Mouse (Mus musculus): Measurements from ENCODE around the gene 4933424G06Rik. TPM values are rescaled to one million over a fixed set of nuclear protein-coding genes. Genes with fewer than 3 reads are reported as not detected.
A peak's percentile ranks its signal among the peaks of the same experiment; 100 is the strongest.
"Not testable (repeated sequence)": the region's sequence is repeated elsewhere in the genome, so short reads cannot be mapped to it uniquely, and the experiment has no call there.

Gene 4933424G06Rik
- 0.13 TPM in 1 of 2 replicates, not detected in the other for polyA plus RNA-seq (2015; fragmentation: Nextera tagmentation; extraction: Ambion mirVana)

DNA sequence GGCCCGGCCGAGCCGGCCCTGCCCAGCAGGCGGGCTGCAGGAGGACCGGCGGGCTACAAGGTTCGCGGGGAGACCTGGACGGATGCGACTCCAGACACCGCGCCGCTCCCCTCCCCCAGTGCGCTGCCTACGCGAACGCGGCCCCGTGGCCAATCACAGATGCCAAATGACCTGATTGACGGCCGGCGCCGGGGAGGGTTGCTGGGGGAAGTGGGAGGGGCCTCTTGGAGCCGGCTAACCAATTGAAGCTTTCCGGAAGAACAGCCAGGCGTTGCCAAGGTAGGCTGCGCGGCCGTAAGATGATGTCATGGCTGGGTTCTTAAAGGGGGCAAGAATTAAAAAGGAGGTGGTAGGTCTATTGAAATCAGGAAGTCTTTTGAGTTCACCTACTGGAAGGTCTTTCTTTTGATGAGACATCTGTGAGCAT is at the start of gene 4933424G06Rik:
Gene 4933424G06Rik, plus strand, starts transcription at position 296 of the 427 bp plus-strand sequence.
- H3K4me1 ChIP-seq: peaks cover 28% of the 10 kb centered on the region
- H3K27ac ChIP-seq (replicated peaks): peak within 1 kb of the TSS; percentile 93
- peak within 1 kb of the TSS; percentile 97 for H3K4me3 ChIP-seq
- peaks cover 28% of the 10 kb centered on the region for H3K36me3 ChIP-seq
- H3K9me3 ChIP-seq: no peaks in the 10 kb centered on the region
- under 1% methylated on average over 29 of the region's 29 CpGs for WGBS
- peak within 1 kb of the TSS; percentile 94 for H3K9ac ChIP-seq
- H3K4me2 ChIP-seq: peak within 1 kb of the TSS; percentile 81
- H3K27me3 ChIP-seq (replicated peaks): no peaks in the 10 kb centered on the region
- ATAC-seq (ENCODE audit: extremely low read depth, insufficient number of reproducible peaks, low FRiP score, low TSS enrichment): peak; percentile 96

DNA sequence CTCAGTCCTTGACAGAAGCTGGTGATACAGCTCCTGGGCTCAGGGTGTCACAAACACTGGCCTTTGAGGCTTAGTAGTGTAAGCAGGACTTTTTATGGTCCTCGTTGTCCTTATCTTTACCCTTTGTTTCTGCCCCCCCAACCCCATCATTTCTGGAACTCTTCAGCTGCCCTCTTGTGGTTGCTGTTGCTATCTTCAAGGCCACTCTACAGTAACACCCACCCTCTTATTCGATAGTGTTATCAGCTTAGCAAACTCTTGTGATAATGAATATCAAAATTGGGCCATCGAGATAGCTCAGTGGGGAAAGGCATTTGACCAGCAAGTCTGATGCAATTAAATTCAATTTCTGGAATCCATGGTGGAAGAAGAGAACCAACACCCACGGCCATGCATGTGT is 45.5 kb upstream of the 4933424G06Rik start:
- Histone ChIP-seq H3K36me3 (no peaks in the 10 kb centered on the region), H3K9me3 (no peaks in the 10 kb centered on the region), H3K4me3 (no peak overlapping the region), H3K4me2 (no peak overlapping the region), H3K4me1 (peaks cover 6% of the 10 kb centered on the region), H3K27ac (replicated peaks) (no peak overlapping the region), H3K27me3 (replicated peaks) (no peaks in the 10 kb centered on the region), H3K9ac (no peak overlapping the region)
- 49% methylated on average over 4 of the region's 4 CpGs for WGBS
- no peak for ATAC-seq (ENCODE audit: extremely low read depth, insufficient number of reproducible peaks, low FRiP score, low TSS enrichment)

DNA sequence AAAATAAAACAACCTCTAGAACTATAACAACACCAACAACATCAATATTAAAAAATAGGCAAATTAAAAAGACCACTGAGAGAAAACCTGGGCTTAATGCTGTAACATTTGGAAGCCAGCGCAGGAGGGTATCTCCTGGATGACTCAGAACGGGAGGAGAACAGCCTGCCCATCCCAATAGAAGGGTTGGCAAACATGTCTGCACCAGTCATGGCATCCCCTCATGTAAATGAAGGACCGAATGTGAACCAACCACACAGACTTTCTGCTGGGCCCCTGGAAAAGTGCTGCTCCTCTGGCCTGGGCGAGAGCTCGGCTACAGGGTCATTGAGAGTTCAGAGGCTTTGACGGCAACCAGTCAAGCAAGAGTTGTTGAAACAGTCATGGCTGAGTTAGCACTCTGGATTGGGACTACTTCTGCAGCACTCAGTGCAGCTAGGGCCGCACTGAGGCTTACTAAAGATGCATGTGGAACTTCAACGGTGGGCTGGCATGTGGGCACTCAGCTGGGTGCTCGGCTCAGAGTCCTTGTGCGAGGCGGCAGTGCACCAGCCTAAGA is 44.7 kb upstream of the 4933424G06Rik start:
- H3K27ac ChIP-seq (replicated peaks): no peak overlapping the region
- H3K27me3 ChIP-seq (replicated peaks): no peaks in the 10 kb centered on the region
- no peaks in the 10 kb centered on the region for H3K36me3 ChIP-seq
- no peak overlapping the region for H3K4me2 ChIP-seq
- H3K9ac ChIP-seq: no peak overlapping the region
- no peaks in the 10 kb centered on the region for H3K9me3 ChIP-seq
- peaks cover 9% of the 10 kb centered on the region for H3K4me1 ChIP-seq
- no peak overlapping the region for H3K4me3 ChIP-seq
- WGBS: 65% methylated on average over 11 of the region's 11 CpGs
- no peak for ATAC-seq (ENCODE audit: extremely low read depth, insufficient number of reproducible peaks, low FRiP score, low TSS enrichment)

DNA sequence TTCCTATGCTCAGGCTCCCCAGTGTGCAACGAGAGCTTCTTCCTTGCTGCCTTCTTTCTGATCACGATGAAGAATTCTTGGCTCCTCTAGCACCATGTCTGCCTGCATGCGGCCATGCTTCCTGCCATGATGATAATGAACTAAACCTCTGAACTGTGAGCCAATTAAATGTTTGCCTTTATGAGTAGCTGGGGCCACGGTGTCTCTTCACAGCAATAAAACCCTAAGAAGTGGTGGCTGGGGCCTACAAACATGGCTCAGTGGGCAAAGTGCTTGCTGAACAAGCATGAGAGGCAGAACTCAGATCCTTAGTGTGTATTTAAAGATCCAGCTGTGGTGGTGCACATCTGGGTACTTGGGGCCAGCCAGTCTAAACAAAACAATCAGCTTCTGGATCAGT is 44.0 kb upstream of the 4933424G06Rik start:
- H3K9me3 ChIP-seq: no peaks in the 10 kb centered on the region
- 67% methylated on average over 4 of the region's 4 CpGs for WGBS
- no peaks in the 10 kb centered on the region for H3K36me3 ChIP-seq
- no peak overlapping the region for H3K4me2 ChIP-seq
- H3K4me3 ChIP-seq: no peak overlapping the region
- ATAC-seq (ENCODE audit: extremely low read depth, insufficient number of reproducible peaks, low FRiP score, low TSS enrichment): no peak
- H3K27ac ChIP-seq (replicated peaks): no peak overlapping the region
- peaks cover 14% of the 10 kb centered on the region for H3K4me1 ChIP-seq
- no peak overlapping the region for H3K9ac ChIP-seq
- no peaks in the 10 kb centered on the region for H3K27me3 ChIP-seq (replicated peaks)

DNA sequence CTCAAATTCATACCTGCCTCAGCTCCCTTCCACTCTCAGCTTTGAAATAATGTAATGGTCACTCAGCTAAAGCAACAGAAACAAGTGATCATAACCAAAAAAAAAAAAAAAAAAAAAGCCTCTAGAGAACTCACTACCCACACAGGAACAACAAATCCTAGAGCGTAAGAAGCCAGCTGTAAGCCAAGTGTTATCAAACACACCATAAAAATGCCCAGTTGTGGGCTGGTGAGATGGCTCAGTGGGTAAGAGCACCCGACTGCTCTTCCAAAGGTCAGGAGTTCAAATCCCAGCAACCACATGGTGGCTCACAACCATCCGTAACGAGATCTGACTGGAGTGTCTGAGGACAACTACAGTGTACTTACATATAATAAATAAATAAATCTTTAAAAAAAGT is 41.9 kb upstream of the 4933424G06Rik start:
- not testable (repeated sequence) for H3K9me3 ChIP-seq; H3K36me3 ChIP-seq; H3K9ac ChIP-seq; H3K27ac ChIP-seq (replicated peaks); H3K4me3 ChIP-seq; H3K27me3 ChIP-seq (replicated peaks); ATAC-seq (ENCODE audit: extremely low read depth, insufficient number of reproducible peaks, low FRiP score, low TSS enrichment); H3K4me2 ChIP-seq
- H3K4me1 ChIP-seq: peaks cover 15% of the 10 kb centered on the region
- 69% methylated on average over 4 of the region's 4 CpGs for WGBS

DNA sequence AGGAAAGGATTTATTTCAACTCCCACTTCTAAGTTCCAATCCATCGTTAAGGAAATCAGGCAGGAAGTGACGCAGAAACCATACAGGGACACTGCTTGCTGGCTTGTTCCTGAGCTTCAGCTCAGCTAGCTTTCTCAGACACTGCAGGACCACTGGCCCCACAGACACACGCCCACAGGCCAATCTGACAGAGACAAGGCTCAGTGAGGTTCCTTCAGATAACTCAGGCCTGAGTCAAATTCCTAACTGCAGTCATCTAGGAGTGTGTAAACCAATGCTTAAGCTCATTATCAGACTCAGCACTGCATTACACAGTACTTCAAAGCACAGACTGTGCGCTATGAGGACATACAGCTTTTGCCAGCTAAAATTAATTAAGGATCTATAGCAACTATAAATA is 39.7 kb upstream of the 4933424G06Rik start:
- Histone ChIP-seq H3K4me1 (peaks cover 14% of the 10 kb centered on the region), H3K27me3 (replicated peaks) (no peaks in the 10 kb centered on the region), H3K27ac (replicated peaks) (no peak overlapping the region), H3K9me3 (no peaks in the 10 kb centered on the region), H3K4me2 (no peak overlapping the region), H3K4me3 (no peak overlapping the region), H3K9ac (0 out of 2 replicates have a peak overlapping the region, but pooled peaks have one; percentile 33), H3K36me3 (no peaks in the 10 kb centered on the region)
- whole genome bisulfite sequencing: 33% methylated on average over 4 of the region's 4 CpGs
- no peak for ATAC-seq (ENCODE audit: extremely low read depth, insufficient number of reproducible peaks, low FRiP score, low TSS enrichment)

DNA sequence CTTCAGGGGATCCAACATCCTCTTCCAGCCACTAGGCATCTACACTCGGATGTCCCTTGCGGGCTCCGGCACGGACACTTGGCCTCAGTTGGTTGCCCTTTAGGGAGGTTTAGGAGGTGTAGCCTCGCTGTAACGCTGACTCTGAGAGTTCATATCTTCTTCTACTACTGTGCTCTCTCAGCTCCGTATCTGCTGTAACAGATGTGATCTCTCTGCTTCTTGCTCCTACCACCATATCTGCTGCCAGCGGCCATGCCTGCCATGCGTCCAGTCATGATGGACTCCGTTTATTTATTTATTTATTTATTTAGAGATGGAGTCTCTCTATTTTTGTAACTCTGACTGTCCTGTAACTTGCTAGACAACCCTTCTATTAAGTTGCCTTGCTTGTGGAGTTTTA is 38.7 kb upstream of the 4933424G06Rik start:
- H3K9me3 ChIP-seq: no peaks in the 10 kb centered on the region
- no peak overlapping the region for H3K4me2 ChIP-seq
- no peak overlapping the region for H3K4me3 ChIP-seq
- no peaks in the 10 kb centered on the region for H3K36me3 ChIP-seq
- WGBS: 72% methylated on average over 10 of the region's 10 CpGs
- H3K4me1 ChIP-seq: peaks cover 10% of the 10 kb centered on the region
- no peaks in the 10 kb centered on the region for H3K27me3 ChIP-seq (replicated peaks)
- ATAC-seq (ENCODE audit: extremely low read depth, insufficient number of reproducible peaks, low FRiP score, low TSS enrichment): no peak
- no peak overlapping the region for H3K27ac ChIP-seq (replicated peaks)
- H3K9ac ChIP-seq: no peak overlapping the region

DNA sequence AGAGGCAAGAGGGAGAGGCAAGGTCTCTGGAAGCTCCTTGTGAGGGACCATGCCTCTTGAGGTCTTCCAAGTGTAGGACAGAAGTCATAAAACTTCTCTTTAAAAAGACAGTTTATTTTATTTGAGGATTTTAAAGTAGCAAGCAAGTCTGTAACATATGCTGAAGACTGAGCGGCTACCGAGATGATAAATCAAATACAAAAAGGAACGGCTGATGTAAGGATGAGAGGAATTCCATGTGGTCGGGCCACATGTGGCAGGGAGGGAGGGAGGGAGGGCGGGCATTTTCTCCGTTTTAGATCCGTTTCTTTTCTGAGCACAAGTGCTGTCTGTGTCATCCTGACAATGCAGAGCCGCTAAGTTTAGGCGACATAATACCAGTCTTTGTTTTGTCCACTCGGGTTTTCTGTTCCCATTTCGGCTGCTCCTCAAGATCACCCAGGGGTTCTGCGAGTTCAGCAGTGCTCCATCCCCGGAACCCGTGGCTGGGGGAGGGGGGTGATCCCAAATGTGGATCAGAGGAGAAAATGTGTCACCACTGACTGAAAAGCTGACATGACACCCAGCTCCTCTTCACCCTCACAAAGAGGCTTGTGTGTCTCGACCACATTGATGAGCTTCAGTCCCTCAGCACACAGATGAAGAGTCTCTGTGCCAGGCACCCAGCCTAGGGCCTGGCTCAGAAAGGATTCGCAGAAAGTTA is 37.1 kb upstream of the 4933424G06Rik start:
- H3K27ac ChIP-seq (replicated peaks): no peak overlapping the region
- H3K9ac ChIP-seq: 0 out of 2 replicates have a peak overlapping the region, but pooled peaks have one; percentile 10
- ATAC-seq (ENCODE audit: extremely low read depth, insufficient number of reproducible peaks, low FRiP score, low TSS enrichment): no peak
- WGBS: 51% methylated on average over 16 of the region's 16 CpGs
- no peaks in the 10 kb centered on the region for H3K27me3 ChIP-seq (replicated peaks)
- H3K4me3 ChIP-seq: no peak overlapping the region
- no peak overlapping the region for H3K4me2 ChIP-seq
- H3K9me3 ChIP-seq: no peaks in the 10 kb centered on the region
- peaks cover 10% of the 10 kb centered on the region for H3K4me1 ChIP-seq
- H3K36me3 ChIP-seq: no peaks in the 10 kb centered on the region

DNA sequence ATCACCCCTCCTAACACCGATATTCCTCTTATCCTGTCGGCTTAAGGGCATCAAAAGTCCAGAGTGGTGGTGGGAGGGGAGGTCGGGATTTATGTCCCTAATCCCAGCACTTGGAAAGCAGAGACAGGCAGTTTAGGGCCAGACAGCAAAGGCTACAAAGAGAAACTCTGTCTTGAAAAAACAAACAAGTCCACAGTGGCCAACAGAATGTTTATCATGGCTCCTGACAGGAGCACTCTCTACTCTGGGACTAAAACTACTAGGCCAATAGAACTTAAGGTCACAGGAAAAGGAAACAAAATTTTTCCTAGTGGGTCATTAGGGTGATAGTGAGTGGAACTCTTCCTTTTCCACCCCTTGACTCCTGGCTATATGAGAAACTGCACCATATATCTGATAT is 35.0 kb upstream of the 4933424G06Rik start:
- 27% methylated on average over 3 of the region's 3 CpGs for WGBS
- H3K27me3 ChIP-seq (replicated peaks): no peaks in the 10 kb centered on the region
- H3K4me1 ChIP-seq: peaks cover 10% of the 10 kb centered on the region
- no peak for ATAC-seq (ENCODE audit: extremely low read depth, insufficient number of reproducible peaks, low FRiP score, low TSS enrichment)
- H3K9me3 ChIP-seq: no peaks in the 10 kb centered on the region
- no peak overlapping the region for H3K4me3 ChIP-seq
- no peak overlapping the region for H3K27ac ChIP-seq (replicated peaks)
- no peak overlapping the region for H3K9ac ChIP-seq
- H3K36me3 ChIP-seq: no peaks in the 10 kb centered on the region
- H3K4me2 ChIP-seq: no peak overlapping the region

DNA sequence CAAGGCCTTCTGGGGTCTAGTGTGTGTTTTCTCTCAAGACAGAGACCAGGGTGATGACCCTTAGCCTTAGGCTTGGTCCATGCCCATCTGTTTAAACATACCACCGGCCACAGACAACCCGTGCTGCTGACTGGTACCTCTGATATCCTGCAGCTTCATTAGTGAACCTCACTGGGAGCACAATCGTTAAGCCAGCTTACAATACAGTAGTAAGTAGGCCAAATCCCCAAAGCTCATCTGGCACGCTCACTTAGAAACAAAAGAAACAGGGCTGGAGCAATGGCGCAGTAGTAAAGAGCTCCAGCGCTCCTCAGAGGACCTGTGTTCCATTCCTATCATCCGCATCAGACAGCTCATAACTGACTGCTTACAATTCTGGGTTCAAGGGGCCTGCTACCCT is 29.1 kb upstream of the 4933424G06Rik start:
- H3K4me3 ChIP-seq: no peak overlapping the region
- WGBS: 82% methylated on average over 7 of the region's 7 CpGs
- no peak overlapping the region for H3K9ac ChIP-seq

DNA sequence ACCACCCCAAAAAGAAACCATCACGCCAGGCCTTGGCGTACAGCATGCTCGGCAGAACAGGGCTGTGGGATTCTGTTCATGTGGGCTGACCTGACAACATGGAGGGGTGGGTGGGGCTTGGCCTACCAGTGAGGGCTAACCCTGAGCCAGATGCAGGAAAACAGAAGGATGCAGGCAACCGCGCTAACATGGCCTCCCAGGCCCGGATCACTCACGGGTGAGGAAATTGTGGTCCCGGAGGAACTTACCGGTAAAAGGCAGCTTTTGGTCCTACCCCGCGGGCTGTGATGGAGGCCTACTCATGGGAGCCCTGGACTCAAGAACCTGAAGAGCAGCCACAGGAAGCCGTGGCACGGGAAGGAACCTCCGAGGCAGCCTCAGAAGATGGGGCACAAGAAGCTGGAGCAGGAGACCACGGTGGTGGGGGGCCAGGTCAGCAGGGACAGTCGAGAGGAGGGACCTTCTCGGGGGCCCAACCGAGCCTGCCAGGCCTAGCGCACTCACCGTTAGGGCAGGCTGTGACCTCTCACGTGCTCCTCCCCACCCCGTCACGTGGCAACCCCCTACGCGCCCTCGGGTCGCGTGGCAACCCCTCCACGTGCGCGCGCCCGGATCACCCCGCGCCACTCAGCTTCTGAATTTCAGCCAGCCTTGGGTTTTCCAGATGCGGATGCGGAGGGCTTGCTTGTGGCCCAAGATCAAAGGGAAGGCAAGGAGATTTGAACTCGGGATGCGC is 27.2 kb upstream of the 4933424G06Rik start, which contains the start of gene Fam178b:
Gene Fam178b, minus strand, starts transcription at position 564 of the 736 bp plus-strand sequence.
- no peaks in the 10 kb centered on the region for H3K36me3 ChIP-seq
- no peak within 1 kb of the TSS for H3K27ac ChIP-seq (replicated peaks)
- no peak within 1 kb of the TSS for H3K4me2 ChIP-seq
- no peak within 1 kb of the TSS for H3K4me3 ChIP-seq
- no peaks in the 10 kb centered on the region for H3K9me3 ChIP-seq
- no peak for ATAC-seq (ENCODE audit: extremely low read depth, insufficient number of reproducible peaks, low FRiP score, low TSS enrichment)
- H3K9ac ChIP-seq: no peak within 1 kb of the TSS
- 0 out of 2 replicates have a peak, but pooled peaks cover 9% of the 10 kb centered on the region for H3K4me1 ChIP-seq
- no peaks in the 10 kb centered on the region for H3K27me3 ChIP-seq (replicated peaks)
- 88% methylated on average over 39 of the region's 39 CpGs for WGBS

More for the DNA sequence above, 29.1 kb upstream of the 4933424G06Rik start:
- Histone ChIP-seq H3K27ac (replicated peaks) (no peak overlapping the region), H3K9me3 (no peaks in the 10 kb centered on the region), H3K36me3 (no peaks in the 10 kb centered on the region), H3K4me1 (0 out of 2 replicates have a peak, but pooled peaks cover 9% of the 10 kb centered on the region), H3K4me2 (no peak overlapping the region), H3K27me3 (replicated peaks) (no peaks in the 10 kb centered on the region)
- no peak for ATAC-seq (ENCODE audit: extremely low read depth, insufficient number of reproducible peaks, low FRiP score, low TSS enrichment)

Data from heart, embryonic 13.5 days (tissue).